Mouse (Mus musculus) layer of hippocampus, adult 2 months (tissue): ENCODE measurements around the gene Tex22. TPM values are rescaled to one million over a fixed set of nuclear protein-coding genes. Genes with fewer than 3 reads are reported as not detected.

Experiments used
- DNase-seq, 2 experiments: peaks; one replicate each; pipeline ENCODE4 v3.0.0; 2022; ENCODE audit warnings: low spot score in 2 of 2
- H3K27ac ChIP-seq: fragments of 200-600 bp; 2 replicates; pipeline ENCODE4 v1.8.1; 2022
- H3K4me3 ChIP-seq: fragments of 200-600 bp; 2 replicates; pipeline ENCODE4 v1.8.1; 2022; ENCODE audit warnings: mild to moderate bottlenecking
- CTCF ChIP-seq: fragments of 200-600 bp; conservative IDR thresholded peaks from 2 replicates; pipeline ENCODE4 v1.8.1; 2022; ENCODE audit warnings: antibody characterized with exemption, mild to moderate bottlenecking, moderate library complexity
- total RNA-seq, 2 experiments: library from RNA; stranded (reverse); gene quantifications; 2 replicates each; pipeline ENCODE4 v1.2.3; 2021

The Tex22 gene
- total RNA-seq, 2 experiments from 2014 or later = 0.81 to 2.1 TPM

DNA sequence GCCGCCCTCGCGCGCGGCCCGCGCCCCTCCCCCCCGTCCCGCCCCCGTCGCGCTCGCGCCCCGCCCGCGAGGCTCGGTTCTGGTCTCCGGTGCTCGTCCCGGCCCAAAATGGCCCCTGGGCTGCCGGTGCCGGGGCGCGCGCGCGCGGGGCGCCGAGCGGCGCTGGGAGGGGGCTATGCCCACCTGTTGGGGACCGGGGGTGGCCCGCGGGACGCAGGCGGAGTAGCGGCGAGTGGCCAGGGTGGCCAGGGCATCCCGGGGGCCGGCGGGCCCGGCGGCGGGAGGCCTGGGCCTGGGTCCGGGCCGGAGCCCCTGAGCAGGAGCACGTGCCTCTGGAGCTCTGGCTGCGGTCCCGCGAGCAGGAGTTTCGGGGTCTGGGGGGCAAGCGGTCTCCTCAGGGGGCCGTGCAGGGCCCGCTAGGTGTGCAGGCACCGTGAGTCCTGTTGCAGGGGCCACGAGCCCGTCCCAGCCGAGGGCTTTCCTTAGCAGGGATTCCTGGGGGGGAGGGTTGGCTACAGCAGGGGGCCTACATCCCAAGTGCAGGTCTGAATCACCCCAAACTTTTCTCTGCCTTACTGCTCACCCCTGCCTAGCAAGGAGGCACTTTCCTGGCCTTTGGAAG, 24.3 kb downstream of the Tex22 start:
- H3K4me3 ChIP-seq = peak overlapping the region; percentile 73
- peak overlapping the region; percentile 88 for H3K27ac ChIP-seq
- no peak for TF ChIP-seq CTCF
- DNase-seq = no peak

DNA sequence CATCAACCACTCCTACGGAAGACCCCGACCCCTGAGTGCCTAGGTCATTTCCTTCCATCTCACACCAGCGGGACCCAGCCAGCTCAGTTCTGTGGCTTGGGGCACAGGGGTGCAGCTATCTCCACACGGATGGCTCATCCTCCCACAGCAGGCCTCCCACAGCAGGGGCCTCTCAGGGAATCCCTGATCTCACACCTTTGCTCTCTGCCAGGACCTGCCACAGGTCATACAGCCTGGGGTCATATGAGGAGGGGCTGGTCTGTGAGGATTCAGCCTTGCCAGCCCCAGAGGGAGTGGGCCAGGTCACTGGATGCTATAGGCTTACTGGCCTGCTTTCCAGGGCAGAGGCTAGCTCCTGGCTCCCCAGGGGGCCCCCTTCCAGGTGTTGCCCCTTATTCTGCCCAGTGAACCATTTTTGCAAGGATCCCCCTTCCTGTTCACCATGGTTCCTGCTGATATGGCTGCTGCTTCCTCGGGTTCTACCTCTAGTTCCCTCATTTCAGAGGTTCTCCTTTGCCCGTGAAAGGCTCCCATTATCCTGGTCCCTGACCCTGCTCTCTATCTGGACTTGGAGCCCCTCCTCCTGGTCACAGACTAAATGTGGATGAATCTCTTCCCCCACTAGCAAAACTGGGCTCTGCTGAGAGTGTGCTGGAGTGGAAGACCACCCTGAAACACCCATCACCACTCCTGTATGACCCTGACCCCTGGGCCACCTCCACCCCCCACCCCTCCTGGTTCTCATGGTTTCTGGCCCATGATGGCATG, 25.4 kb downstream of the Tex22 start:
- DNase-seq = no peak
- Histone ChIP-seq H3K4me3 (peak overlapping the region; percentile 73), H3K27ac (peak overlapping the region; percentile 88; the same call in 1 of the 2 replicates)
- no peak for TF ChIP-seq CTCF

DNA sequence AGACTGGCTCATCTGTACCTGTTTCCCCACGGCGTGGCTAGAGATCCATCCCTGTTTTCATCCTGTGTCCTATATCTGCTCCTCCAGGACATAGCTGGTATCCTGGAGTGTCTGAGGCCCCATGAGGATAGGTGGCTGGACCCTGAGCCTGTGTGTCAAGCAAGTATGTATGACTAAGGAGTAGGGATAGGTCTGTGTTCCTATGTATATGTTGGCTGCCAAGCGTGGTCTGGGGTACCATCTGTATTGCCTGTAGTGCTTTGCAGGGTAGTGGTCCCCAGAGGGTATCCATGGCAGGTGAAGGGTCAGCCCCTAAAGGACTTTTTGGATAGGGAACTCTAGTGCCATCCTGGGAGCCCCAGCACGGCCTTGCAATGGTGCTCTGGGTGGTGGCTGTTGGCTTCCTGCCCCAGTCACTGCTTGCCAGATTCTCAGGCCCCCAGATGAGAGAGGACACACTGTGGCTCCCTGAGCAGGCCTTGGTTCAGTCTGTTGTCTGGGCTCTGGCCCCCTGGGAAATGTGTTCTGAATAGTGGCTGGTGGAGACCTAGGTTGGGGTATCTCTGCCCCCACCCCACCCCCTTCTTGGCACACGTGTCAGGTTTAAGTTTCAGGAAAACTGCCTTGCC, 26.3 kb downstream of the Tex22 start:
- TF ChIP-seq CTCF = no peak
- no peak for DNase-seq
- H3K4me3 ChIP-seq = no peak overlapping the region
- H3K27ac ChIP-seq = peak overlapping the region; percentile 3; the same call in 1 of the 2 replicates

DNA sequence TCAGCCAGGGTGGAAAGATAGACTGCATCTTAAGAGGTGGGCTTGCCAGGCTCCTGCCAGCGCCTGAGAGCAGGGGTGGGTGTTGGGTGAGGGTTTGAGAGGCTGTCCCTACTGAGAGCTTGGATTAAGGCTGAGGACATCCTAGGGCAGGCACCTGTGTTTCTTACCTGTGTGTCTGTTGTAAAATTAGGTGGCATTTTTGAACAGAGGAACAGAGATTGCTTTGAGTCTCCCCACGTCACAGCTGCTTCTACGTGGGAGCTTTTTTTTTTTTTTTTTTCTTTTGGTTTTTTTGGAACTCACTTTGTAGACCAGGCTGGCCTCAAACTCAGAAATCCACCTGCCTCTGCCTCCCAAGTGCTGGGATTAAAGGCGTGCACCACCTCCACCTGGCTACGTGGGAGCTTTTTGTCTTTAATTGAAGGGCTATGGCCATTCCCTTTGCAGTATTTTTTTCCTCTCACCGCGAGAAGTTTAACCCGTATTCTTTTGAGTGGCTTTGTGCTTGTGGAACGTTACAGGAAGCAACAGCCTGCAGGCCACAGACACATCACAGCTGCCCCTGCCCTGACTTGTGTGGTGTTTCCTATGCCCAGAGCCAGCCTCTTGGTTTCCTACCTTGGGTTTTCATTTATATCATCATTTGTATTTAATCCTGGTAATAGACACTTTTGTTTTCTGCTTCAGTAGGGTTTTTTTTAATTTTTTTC, 27.1 kb downstream of the Tex22 start:
- no peak for TF ChIP-seq CTCF
- Histone ChIP-seq H3K27ac (peak overlapping the region; percentile 3; the same call in 1 of the 2 replicates), H3K4me3 (no peak overlapping the region)
- DNase-seq = no peak

DNA sequence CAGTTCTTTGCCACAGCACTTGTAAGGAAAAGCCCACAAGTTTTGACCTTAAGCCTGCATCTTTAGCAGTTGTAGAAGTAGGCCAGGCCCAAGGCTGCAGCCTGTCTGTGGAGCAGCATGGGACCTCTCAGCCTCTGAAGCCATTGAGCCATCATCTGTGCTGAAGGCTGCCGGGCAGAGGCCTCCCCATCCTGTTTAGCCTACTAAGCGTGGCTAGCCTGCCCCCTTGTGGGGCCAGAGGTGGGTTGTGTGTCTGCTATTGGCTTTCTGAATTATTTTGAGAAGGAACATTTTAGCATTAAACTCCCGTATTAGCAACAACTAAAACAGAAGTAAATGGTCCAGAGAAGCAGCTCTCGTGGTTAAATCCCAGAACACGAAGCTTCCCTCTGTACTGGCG, 28.2 kb downstream of the Tex22 start:
- Histone ChIP-seq H3K4me3 (no peak overlapping the region), H3K27ac (no peak overlapping the region; the same call in 1 of the 2 replicates)
- TF ChIP-seq CTCF = peak; percentile 82
- peak in 1 of 2 experiments; percentile 37 for DNase-seq

DNA sequence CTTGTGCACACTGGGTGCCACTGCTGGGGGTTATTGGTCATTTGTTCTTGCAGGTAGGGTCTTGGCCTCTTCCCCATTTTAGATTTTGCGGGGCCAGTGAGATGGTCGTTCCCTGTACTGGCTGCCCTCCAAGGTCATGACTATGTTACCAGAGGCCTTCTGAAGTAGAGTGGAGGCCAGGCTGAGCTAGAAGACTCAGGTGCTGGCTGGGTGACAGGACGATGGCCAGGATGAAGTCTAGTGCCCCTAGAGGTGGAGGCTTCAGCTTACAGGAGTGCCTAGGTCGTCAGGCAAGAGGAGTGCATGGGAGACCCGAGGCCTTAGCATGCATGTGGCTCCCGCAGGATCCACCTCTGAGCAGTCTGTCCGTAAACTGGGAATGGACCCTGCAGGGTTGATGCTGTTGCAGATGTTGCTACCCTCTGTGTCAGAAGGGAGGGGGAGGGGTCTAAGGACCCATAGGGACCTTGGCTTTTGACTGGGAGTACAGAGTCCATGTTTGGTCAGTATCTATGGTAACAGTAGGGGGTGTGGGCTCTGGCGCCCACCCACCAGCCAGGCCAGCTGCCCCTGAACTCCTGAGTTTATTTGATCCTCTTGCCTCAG, 29.6 kb downstream of the Tex22 start:
- peak; percentile 64 for TF ChIP-seq CTCF
- Histone ChIP-seq H3K27ac (no peak overlapping the region), H3K4me3 (no peak overlapping the region)
- DNase-seq = no peak

DNA sequence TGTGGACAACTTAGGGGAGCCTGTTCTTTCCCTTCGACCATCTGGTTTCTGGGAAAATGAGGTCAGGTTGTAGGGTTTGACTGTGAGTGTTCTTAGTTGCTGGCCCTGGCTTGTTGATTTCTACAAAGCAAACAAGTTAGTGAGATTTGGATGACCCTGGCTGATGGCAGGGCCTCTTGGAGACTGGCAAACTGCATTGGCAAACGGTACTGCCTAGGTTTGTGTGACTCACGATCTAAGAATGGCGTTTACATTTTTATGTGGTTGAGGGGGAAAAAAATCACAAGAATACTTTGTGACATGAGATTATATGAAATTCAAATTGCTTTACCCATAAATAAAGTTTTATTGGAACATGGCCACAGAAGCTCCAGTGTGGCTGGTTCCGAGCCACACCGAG, 32.1 kb downstream of the Tex22 start:
- no peak overlapping the region for H3K4me3 ChIP-seq
- no peak for DNase-seq
- peak overlapping the region; percentile 28; the same call in 1 of the 2 replicates for H3K27ac ChIP-seq
- no peak for TF ChIP-seq CTCF

DNA sequence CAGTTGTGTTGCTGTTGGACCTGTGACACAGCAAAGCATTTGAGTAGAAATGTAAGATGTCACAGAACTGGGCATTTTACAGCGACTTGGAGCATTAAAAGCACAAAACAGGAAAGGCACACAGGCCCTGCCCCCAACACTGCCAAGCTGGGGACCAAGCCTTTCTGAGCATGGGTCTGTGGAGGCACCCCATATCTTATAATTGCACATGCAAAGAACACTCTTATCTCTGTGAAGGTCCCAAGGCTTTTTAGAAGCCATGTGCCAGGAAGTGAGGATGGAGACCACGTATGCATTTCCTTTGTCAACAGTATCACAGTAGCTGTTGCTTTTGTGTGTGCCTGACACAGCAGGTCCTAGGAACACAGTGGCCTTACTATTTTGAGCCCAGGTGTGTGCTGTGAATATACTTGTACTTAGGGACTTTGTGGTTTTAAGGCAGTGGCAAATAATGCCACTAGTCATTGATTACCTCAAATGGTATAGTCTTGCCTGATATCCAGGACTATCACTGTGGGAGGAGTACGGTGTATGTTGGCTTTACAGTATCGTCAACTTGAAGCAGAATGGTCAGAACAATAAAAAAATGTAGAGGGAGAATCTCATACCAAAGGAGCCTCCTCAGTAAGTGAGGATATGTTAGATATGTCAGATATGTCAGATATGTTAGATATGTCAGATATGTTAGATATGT, 33.3 kb downstream of the Tex22 start:
- no peak for DNase-seq
- no peak overlapping the region for H3K4me3 ChIP-seq
- no peak for TF ChIP-seq CTCF
- H3K27ac ChIP-seq = no peak overlapping the region; the same call in 1 of the 2 replicates

DNA sequence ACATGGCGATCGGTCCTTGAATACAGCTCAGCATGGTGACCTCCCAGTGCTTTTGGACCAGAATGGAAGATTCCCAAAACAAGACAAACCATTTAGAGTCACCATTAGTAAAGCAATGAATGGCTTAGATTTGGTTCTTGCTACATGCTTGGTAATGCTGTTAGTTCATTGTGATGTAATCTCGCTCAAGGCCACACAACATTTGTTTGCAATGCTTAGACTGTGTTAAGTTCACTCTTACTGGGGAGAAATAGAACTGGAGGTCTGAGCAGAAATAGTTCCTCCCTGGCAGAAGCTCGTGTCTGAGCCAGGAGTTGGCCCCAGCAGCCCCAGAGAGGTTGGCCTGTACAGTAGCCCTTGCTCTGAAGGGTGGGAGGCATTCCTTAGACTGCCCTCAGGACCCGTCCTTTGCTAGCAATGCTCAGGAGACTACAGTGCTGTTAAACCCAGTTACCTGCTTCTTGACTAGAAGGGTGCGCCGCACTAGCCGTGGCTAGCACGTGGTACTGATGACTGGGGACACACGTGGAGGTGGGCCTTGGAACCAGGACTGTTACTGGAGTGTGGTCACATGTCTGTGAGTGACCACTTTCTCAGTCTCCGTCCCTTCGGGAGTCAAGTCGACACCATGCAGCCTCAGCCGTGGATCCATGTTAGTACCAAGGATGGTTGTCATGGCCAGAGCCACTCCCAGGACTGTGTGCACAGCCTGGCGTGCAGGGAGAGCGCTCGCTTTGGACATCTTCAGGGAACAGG, 34.4 kb downstream of the Tex22 start:
- no peak for TF ChIP-seq CTCF
- no peak for DNase-seq
- Histone ChIP-seq H3K4me3 (no peak overlapping the region), H3K27ac (peak overlapping the region; percentile 56)

DNA sequence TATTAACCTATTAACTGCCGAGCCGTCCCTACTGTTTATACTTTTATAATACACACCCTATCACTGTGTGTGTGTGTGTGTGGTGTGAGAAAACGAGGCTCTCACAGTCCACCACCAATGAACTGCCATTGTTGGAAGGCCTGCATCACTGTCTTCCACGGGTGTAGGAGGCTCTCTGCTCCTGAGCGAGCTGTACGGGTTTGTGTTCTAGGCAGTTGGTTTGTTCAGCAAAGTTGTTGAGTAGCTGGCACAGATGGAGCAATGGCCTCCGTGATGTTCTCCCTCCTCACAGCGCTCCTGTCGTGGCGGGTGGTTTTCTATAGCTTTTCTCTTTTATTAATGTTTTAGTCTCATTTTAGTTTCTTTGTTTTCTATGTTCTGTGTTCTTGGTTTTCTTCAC, 35.5 kb downstream of the Tex22 start:
- DNase-seq = peak in 1 of 2 experiments; percentile 37
- peak overlapping the region; percentile 66 for H3K27ac ChIP-seq
- H3K4me3 ChIP-seq = no peak overlapping the region
- no peak for TF ChIP-seq CTCF

DNA sequence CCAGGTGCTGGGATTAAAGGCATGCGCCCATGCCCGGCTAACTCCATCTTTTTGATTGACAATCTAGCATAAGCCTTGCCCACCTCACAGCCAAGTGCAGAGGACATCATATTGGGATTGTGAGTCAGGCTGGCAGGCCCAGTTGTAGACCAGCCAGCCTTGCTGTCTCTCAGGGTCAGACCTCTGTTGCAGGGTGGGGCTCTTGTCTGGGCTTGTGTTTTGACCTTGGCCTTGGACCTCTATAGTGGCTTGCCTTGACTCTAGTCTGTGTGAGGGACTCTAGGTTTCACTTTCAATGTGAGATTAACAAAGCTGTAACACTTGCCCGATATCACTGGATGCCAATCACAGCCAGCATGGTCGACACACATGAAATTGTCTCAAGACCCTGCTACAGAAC, 39.8 kb downstream of the Tex22 start:
- no peak for TF ChIP-seq CTCF
- H3K27ac ChIP-seq = no peak overlapping the region
- no peak for DNase-seq
- H3K4me3 ChIP-seq = no peak overlapping the region
